Mouse (Mus musculus): ENCODE data around the gene Gm17359. TPM values are rescaled to one million over a fixed set of nuclear protein-coding genes. Genes with fewer than 3 reads are reported as not detected.

The Gm17359 gene
- total and polyA plus RNA-seq, 3 experiments = not detected

- H3K36me3 ChIP-seq (replicated peaks in 1 of 2; ENCODE audit: control insufficient read depth in 1 of 2, insufficient read depth in 1 of 2, low read length in 1 of 2) = no peaks in the 10 kb centered on the region
- TF ChIP-seq ZNF384 (IDR thresholded peaks at IDR 0.05; ENCODE audit: low read depth, low read length) = no peak
- TF ChIP-seq RAD21 (IDR thresholded peaks at IDR 0.05; ENCODE audit: low read depth, low read length) = no peak
- TF ChIP-seq POLR2AphosphoS2 (IDR thresholded peaks at IDR 0.05; ENCODE audit: low read depth, low read length) = no peak
- no peak for TF ChIP-seq MAFK (IDR thresholded peaks at IDR 0.05; ENCODE audit: insufficient replicate concordance, low read length)
- TF ChIP-seq USF2 (conservative IDR thresholded peaks at IDR 0.05; ENCODE audit: low read depth, low read length) = no peak
- no peak for TF ChIP-seq ELF1 (IDR thresholded peaks at IDR 0.05; ENCODE audit: low read depth, low read length)
- TF ChIP-seq JUND (conservative IDR thresholded peaks at IDR 0.05; ENCODE audit: low read depth, low read length) = no peak
- no peak for TF ChIP-seq ETS1 (conservative IDR thresholded peaks at IDR 0.05; ENCODE audit: low read depth, low read length)
- TF ChIP-seq MAX (IDR thresholded peaks at IDR 0.05; ENCODE audit: low read length) = no peak
- no peak for TF ChIP-seq MAZ (IDR thresholded peaks at IDR 0.05; ENCODE audit: low read depth, low read length)
- no peak for TF ChIP-seq TCF12 (IDR thresholded peaks at IDR 0.05; ENCODE audit: low read depth, low read length)
- TF ChIP-seq TBP (conservative IDR thresholded peaks at IDR 0.05; ENCODE audit: low read depth, low read length) = no peak
- TF ChIP-seq CTCF (conservative IDR thresholded peaks at IDR 0.05 in 1 of 2, IDR thresholded peaks at IDR 0.05 in 1 of 2; ENCODE audit: low read depth in 2 of 2, low read length in 2 of 2) = no peak
- no peak for TF ChIP-seq UBTF (IDR thresholded peaks at IDR 0.05; ENCODE audit: low read depth, low read length)
- TF ChIP-seq IRF4 (IDR thresholded peaks at IDR 0.05; ENCODE audit: low read depth, low read length) = no peak
- TF ChIP-seq MXI1 (IDR thresholded peaks at IDR 0.05; ENCODE audit: low read depth, low read length) = no peak
- no peak for TF ChIP-seq RCOR1 (conservative IDR thresholded peaks at IDR 0.05; ENCODE audit: low read depth, low read length)
- no peaks in the 10 kb centered on the region for H3K4me1 ChIP-seq (ENCODE audit: control insufficient read depth in 1 of 2, insufficient read depth in 2 of 2)
- H3K4me3 ChIP-seq (replicated peaks in 1 of 3; ENCODE audit: low read depth in 2 of 3, low read length in 2 of 3, poor library complexity in 1 of 3) = no peak overlapping the region
- H3K27me3 ChIP-seq (replicated peaks) = no peaks in the 10 kb centered on the region
- no peaks in the 10 kb centered on the region for H3K9me3 ChIP-seq (replicated peaks; ENCODE audit: low read length)
- H3K27ac ChIP-seq (ENCODE audit: insufficient read depth, low read depth) = no peak overlapping the region
- in situ Hi-C loops (cut with MboI; ENCODE audit: low pct_ligation_motif_present, low pct_unique_long_range_greater_than_20kb, low sequenced_read_pairs) = no loop called here
- no peak overlapping the region for H3K4me2 ChIP-seq (ENCODE audit: insufficient read depth, low read depth, poor library complexity, severe bottlenecking)
- dilution Hi-C loops (cut with MboI; ENCODE audit: extremely low pct_ligation_motif_present, extremely low pct_unique_long_range_greater_than_20kb, low sequenced_read_pairs) = no loop called here
- H3K9ac ChIP-seq (ENCODE audit: insufficient read depth, low read depth) = no peak overlapping the region
- no peak for DNase-seq (ENCODE audit: extremely low read depth)
- H3K79me2 ChIP-seq (replicated peaks; ENCODE audit: control insufficient read depth, extremely low read depth, insufficient read depth, poor library complexity, severe bottlenecking) = no peaks in the 10 kb centered on the region
Measured at GRCm38 (mm10) chr3:79490102-79490501, 153.6 kb downstream of the Gm17359 start.

DNA sequence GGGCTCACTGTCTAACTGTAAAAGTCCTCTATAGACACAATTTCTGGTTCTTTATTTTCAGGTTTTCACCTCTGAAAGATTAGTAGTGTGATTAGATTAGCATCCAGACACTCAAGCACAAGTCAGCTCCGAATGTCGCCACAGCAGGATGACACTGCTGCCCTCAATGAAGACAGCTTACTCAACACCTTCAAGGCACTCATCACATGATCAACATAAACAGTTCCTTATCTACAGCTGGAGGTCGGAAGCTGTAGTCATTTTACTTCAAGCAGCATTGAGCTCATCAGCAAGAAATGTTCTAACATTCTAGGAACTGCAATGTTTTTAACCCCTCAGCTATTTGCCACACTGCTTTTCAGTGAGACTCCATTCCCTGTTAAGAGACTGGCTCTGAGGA is 155.2 kb downstream of the Gm17359 start:
- no peaks in the 10 kb centered on the region for H3K9me3 ChIP-seq (replicated peaks; ENCODE audit: low read length)
- H3K27ac ChIP-seq (ENCODE audit: insufficient read depth, low read depth) = no peak overlapping the region
- no peak for DNase-seq (ENCODE audit: extremely low read depth)
- H3K4me1 ChIP-seq (ENCODE audit: control insufficient read depth in 1 of 2, insufficient read depth in 2 of 2) = no peaks in the 10 kb centered on the region
- no peaks in the 10 kb centered on the region for H3K79me2 ChIP-seq (replicated peaks; ENCODE audit: control insufficient read depth, extremely low read depth, insufficient read depth, poor library complexity, severe bottlenecking)
- H3K4me2 ChIP-seq (ENCODE audit: insufficient read depth, low read depth, poor library complexity, severe bottlenecking) = no peak overlapping the region
- H3K36me3 ChIP-seq (replicated peaks in 1 of 2; ENCODE audit: control insufficient read depth in 1 of 2, insufficient read depth in 1 of 2, low read length in 1 of 2) = no peaks in the 10 kb centered on the region
- in situ Hi-C loops (cut with MboI; ENCODE audit: low pct_ligation_motif_present, low pct_unique_long_range_greater_than_20kb, low sequenced_read_pairs) = no loop called here
- TF ChIP-seq IRF4 (IDR thresholded peaks at IDR 0.05; ENCODE audit: low read depth, low read length) (no peak), HCFC1 (IDR thresholded peaks at IDR 0.05; ENCODE audit: low read depth, low read length) (no peak), JUN (IDR thresholded peaks at IDR 0.05; ENCODE audit: insufficient read depth, low read depth, low read length) (no peak), MEF2A (IDR thresholded peaks at IDR 0.05; ENCODE audit: borderline replicate concordance, low read depth, low read length) (no peak), RCOR1 (conservative IDR thresholded peaks at IDR 0.05; ENCODE audit: low read depth, low read length) (no peak), SMC3 (IDR thresholded peaks at IDR 0.05; ENCODE audit: low read depth, low read length) (no peak), CHD1 (IDR thresholded peaks at IDR 0.05; ENCODE audit: low read depth, low read length) (no peak), USF1 (IDR thresholded peaks at IDR 0.05; ENCODE audit: low read depth, low read length) (no peak)
- no peak overlapping the region for H3K4me3 ChIP-seq (replicated peaks in 1 of 3; ENCODE audit: low read depth in 2 of 3, low read length in 2 of 3, poor library complexity in 1 of 3)
- no peaks in the 10 kb centered on the region for H3K27me3 ChIP-seq (replicated peaks)
- dilution Hi-C loops (cut with MboI; ENCODE audit: extremely low pct_ligation_motif_present, extremely low pct_unique_long_range_greater_than_20kb, low sequenced_read_pairs) = no loop called here
- H3K9ac ChIP-seq (ENCODE audit: insufficient read depth, low read depth) = no peak overlapping the region
